ENCODE assay signal across 13 mouse cellular contexts in genomic region chr16:30088646-30089045, GRCm38 (mm10). TPM values are rescaled to one million over a fixed set of nuclear protein-coding genes. Genes with fewer than 3 reads are reported as not detected.
DNase-seq lines count a peak whose midpoint lies in the region.
"Had no signal": no experiment of that assay in that cellular context is flagged by ENCODE, and none has a peak within 500 bp of the region (broad histone marks: within the 10 kb centered on the region; RNA-seq: fewer than 3 reads in every experiment).

No protein-coding gene starts in this region.

- peak; percentile 76 for DNase-seq in adrenal gland, adult 2 months
- DNase-seq in adrenal gland, postnatal 25 days = no peak
- peak; percentile 54 for DNase-seq in ovary, adult 18-20 months (ENCODE audit: low spot score)
- DNase-seq in ovary, postnatal 36 days (ENCODE audit: low spot score) = no peak
- peak; percentile 21 for DNase-seq in adrenal gland, postnatal 10 days
- peak; percentile 36 to 40 for DNase-seq in adrenal gland, postnatal 36 days
- no peak for DNase-seq in adipocyte (ENCODE audit: low spot score)
- DNase-seq: cerebellum, adult 11-12 months; cerebellum, adult 2 months; cerebellum, adult 9-10 months; cerebellum, postnatal 10 days; cerebellum, postnatal 25 days; forebrain, postnatal 0 days had no signal

RNA-seq across cellular contexts. Expression of gene Hes1, which starts 24.5 kb away (rescaled TPM):
- total RNA-seq in adrenal gland, adult 2 months (2021) = 10 to 100 TPM; 13.3 to 40.9 TPM
- 199 and 336 TPM in 2 replicates for polyA plus RNA-seq in adrenal gland, adult 2 months (2012; rRNA removed)
- total RNA-seq in adrenal gland, postnatal 25 days (2021) = 32.5 and 34.2 TPM in 2 replicates
- total RNA-seq in adrenal gland, postnatal 10 days (2021) = 10 to 100 TPM; 28.7 to 35.5 TPM
- 10 to 100 TPM; 19.2 to 26.1 TPM for total RNA-seq in adrenal gland, postnatal 36 days (2021)

Comparison
In these comparisons a context has a peak if more than half of its experiments do, and no peak if none do; other contexts are left out.
1. DNase-seq: peak in adrenal gland, adult 2 months (single experiment), ovary, adult 18-20 months (single experiment), adrenal gland, postnatal 10 days (single experiment) and adrenal gland, postnatal 36 days (2 of 2); none in adrenal gland, postnatal 25 days (single experiment), ovary, postnatal 36 days (single experiment) and adipocyte (single experiment).